Mouse (Mus musculus): ENCODE results near the gene Trmu.
A peak's percentile ranks its signal among the peaks of the same experiment; 100 is the strongest.

The Trmu gene

DNA sequence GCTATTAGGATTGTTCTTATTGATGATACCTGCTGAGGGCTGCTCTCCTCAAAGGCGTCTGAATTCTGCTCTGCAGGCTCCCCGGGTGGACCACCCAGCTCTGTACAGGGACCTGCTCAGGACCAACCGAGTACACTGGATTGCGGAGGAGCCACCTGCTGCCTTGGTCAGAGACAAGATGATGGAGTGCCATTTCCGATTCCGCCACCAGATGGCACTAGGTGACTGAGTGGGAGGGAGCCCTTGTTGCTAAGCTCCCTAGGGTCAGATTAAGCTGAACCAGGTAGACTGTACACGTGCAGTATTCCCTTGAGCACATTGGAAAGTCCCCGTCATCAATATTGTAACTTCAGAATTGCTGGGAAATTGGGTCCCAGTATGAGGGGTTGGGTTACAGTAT is 17.2 kb downstream of the Trmu start:
- peak; percentile 89 to 91 for DNase-seq (ENCODE audit: low spot score in 2 of 2)

DNA sequence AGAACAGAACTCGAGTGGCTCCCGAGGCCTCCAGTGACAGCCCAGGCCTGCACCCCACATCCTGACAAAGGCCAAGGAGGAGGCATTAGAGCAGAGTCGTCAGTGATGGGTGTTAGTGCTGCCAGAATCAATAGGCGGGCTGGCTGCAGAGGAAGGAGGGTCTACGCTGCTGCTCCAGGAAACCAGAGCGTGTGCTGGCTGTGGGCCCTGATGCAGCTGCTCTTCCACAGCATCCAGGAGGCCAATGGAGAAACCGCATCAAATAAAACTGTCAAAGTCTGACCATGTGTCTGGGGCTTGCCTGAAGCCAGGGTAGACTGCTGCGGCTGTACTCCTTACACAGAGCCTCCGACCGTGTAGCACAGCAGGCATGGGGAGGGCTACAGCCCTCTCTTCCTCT is 18.0 kb downstream of the Trmu start:
- DNase-seq (ENCODE audit: low spot score in 2 of 2) = no peak

DNA sequence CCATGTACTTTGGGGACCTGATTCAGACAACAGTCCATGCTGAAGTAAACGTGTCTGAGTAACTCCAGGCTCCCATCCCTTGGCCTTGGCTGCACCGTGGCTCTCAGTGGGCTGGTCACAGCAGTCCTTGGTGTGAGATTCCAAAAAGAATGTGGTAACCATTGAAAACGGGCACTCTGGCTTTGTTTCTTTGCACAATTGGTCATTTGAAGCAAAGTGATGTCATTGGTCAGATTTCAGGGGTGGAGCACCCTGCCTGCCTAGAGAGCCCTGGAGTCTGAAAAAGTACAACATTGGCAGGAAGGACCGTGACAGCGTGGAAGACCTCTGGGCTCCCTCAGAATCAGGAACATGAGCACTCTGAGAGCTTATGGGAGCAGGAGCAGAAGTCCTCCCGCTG is 20.3 kb downstream of the Trmu start:
- DNase-seq (ENCODE audit: low spot score in 2 of 2) = no peak

DNA sequence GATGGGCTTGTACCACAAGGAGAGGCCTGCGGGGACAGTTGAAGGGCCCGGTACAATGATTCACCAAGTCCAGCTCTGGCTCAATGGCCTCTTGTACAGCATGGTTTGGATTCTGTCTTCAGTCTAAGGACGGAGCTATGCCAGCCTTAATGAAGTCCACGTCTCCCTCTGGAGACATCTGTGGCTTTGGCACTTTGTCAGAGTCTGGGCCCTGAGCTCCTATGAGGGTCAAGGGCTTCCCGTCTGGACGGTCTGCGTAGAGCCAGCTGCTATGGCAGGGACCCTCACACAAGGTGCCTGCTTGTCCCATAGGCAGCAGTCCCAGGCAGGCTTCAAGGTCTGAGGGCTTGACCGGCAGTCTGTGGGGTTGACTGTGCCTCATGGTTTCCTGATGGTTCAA is 21.2 kb downstream of the Trmu start:
- no peak for DNase-seq (ENCODE audit: low spot score in 2 of 2)

DNA sequence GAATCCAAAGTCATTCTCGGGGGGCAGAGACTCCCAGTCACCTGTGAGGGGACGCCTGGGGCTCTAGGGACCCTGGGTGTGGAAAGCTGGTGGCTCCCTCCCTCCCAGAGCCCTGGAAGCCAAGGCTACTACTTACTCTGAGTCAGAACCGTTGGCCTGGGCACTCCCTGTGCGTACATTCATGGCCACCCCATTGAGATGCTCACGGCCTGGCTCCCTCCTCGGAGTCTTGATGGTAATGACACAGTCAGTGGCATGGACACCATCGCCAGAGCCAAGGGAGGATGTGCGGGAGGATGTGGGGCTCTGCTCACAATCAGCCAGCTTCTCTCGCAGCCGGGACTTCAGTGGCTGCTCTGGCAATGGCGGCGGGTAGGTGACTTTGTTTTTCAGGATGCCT is 21.7 kb downstream of the Trmu start:
- DNase-seq (ENCODE audit: low spot score in 2 of 2) = no peak

DNA sequence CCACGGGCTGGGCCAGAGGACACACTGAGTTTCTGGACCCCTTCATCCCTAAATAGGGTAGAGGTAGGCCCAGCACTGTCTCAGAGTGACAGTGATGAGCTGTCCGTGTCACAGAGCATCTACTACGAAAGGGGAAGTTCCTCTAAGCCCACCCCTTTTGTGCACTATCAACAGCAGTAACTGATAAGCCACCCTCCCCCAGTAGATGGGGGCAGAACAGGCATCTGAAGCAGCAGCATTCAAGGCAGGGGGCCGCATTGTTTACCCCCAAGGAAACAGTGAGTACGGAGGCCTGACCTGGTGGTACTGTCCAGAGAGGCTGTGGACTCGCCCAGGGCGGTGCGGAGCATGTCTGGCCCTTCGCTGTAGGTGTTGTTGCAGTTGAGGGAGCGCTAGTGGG is 23.4 kb downstream of the Trmu start:
- no peak for DNase-seq (ENCODE audit: low spot score in 2 of 2)

DNA sequence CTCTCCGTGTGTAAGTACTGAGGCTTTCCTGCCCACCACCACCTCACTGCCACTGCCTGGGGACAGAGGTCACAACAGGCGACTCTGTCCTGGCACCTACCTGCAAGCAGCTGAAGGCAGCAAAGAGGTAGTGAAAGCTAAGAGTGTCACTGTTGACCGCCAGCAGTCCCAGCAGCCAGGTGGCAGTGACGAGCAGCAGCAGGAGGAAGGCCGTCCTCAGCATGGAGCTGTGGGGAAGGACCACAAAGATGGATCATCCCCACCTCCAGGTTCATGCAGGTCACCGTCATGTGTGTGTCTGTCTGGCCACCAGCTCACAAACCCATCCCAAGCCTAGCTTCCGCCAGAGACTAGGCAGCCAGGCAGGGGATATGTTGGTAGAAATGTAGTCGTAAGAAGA is 24.7 kb downstream of the Trmu start:
- DNase-seq (ENCODE audit: low spot score in 2 of 2) = no peak

DNA sequence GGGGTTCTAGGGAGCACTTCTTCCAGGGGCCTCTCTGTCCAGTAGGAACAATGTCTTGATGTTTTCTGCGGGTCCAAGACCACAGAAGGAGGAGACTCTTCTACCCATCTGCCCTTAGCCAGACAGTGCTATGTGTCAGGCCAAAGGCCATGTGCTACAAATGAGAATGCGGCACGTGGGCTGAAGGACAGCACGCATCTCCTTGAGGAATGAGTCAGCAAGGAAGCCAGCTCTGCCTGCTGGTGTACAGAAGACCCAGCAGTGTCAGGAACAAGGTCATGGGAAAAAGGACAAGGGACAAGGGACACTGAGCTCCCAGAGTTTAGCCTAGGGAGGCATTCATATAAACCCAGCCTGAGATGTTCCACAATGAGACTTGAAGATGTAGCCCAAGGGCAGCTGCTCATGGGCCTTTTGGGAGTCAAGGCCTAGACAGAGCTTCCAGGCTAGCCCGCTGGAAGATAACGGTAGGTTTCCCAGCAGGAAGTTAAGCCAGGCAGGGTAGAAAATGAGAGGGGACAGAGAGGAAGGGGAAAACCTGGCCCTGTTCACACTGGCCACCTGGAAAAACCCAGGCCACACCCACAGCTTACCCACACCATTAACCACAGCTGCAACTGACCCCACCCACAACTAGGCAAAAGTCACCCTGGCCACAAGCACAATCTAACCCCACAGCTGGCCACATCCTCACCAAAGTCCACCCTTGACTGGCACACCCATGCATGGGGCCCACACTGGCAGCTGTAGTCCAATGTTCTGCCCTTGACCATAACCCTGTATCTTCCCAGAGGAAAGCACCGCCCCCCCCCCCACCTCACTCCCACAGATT is 29.8 kb downstream of the Trmu start:
- DNase-seq (ENCODE audit: low spot score in 2 of 2) = no peak

DNA sequence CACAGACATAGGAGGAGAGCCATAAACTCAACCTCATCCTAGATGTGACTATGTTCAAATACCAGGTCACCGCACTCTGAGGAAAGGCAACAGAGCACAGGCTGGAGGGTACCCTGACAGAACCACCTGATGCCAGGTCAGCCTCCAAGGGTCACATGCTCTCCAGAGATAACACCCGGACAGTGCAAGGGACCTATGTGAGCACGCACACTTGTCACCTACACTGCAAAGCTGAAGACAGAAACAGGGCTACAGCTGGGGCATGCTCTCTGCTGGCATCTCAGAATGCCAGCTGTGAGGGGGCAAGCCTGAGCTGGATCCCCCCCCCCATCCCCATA is 30.3 kb downstream of the Trmu start:
- no peak for DNase-seq (ENCODE audit: low spot score in 2 of 2)

DNA sequence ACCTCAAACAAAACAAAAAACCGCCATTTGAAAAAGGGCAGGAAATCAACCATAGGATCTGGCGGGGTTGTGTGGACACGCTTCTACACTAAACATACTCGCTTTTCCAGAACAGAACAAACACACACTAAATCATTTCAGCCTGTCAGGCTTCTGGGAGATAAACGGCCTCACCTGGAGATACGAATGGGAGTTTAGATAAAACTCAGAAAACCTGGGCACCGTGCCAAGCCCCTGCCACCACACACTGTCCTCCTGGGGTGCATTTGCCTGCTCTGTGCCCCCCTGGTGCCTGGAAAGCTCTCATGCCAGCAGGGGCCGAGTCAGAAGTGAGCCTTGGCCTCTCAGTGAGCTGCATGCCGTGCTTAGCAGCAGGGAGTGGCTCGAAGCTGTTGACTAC is 30.8 kb downstream of the Trmu start:
- DNase-seq (ENCODE audit: low spot score in 2 of 2) = no peak

DNA sequence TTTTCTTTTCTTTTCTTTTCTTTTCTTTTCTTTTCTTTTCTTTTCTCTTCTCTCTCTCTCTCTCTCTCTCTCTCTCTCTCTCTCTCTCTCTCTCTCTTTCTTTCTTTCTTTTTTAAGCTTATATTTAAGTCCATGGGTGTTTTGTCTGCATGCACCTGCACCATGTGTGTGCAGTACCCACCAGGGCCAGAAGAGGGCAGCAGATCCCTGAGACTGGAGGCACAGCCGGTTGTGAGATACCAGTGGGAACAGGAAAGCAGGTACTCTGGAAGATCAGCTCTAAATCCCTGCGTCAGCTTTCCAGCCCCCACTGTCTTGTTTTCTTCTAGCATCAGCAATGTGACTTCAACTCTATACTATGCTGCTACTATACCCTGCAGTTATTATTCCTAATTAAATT is 34.5 kb downstream of the Trmu start:
- peak; percentile 81 to 87 for DNase-seq (ENCODE audit: low spot score in 2 of 2)

DNA sequence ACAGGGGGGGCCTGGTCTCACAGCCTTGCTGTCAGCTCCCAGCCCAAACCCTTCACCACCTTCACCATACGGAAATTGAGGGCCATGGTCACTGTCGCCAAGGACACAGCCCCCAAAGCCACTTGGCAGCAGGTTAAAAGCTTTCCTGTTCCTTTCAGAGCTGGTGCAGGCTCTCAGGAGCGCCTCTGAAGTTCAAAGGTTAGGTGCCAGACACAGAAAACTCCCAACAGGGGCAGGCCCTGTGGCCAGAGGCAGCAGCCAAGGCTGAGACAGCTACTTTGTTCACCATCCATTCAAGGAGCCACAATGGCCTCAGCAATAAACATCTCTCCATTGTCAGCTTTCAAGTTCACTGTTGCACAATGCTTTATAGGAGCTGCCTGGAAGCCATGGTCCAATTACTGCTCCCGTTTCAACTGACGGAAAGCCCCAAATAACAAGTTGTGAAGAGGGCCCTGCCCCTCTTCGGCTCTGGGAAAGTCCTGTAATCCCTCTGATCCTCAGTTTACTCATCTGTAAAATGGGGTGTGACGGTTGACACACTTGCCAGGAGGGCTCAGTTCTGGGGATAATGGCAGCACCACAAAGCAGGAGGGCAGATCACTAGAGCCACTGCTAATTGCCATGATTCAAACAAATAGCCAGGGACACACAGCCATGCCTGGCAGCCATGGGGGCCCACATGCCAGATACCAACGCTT is 40.2 kb downstream of the Trmu start:
- DNase-seq (ENCODE audit: low spot score in 2 of 2) = no peak

DNA sequence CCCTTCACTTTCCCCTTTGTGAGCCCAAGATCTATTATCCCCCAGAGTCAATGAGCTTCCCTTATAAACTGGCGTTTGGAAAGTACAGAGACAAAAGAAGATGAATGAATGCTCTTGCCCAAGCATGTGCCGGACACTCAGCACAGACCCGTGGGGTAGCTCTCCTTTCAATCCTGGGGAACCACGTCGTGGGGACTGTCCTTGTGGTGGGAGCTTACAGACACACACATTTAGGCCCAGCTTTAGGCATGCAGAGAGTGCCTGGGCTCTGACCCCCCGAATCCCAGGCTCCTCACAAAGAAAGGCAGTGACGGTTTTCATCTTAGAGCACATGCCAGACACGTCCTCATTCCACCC is 40.8 kb downstream of the Trmu start:
- DNase-seq (ENCODE audit: low spot score in 2 of 2) = no peak

DNA sequence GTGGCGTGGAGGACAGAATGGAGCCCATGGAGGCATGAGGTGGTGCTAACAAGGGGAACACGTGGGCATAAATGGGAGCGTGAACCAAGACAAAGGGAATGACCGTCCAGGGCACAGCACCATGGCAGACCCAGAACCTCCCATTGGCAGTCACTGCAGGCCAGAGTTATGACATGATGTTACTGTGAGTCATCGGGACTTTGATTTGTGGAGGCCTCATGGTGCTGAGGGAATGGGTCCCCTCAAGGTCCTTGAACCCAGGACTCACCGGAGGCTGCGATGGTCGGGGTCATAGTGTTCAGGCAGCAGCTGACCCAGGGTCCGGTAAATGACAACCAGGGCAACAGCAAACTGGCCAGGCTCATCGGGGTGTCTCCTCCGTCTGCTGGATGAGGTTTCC is 42.7 kb downstream of the Trmu start:
- no peak for DNase-seq (ENCODE audit: low spot score in 2 of 2)

DNA sequence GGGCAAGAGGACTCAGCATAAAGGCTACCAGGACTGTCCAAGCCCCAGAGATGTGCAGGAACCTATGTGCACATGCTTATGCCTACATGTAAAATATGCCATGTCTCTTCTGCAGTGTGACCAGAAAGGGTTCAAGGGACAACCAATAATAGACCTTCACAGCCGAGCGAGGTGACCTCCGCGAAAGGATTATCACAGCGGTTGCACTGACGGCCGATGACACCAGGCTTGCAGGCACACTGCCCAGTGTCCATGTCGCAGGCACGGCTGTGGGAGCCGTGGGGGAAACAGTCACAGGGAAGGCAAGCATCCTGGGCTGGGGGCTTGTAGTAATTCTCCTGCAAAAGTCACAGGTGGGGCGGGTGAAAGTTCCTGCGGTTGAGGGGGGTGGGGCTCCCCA is 49.0 kb downstream of the Trmu start:
- DNase-seq (ENCODE audit: low spot score in 2 of 2) = no peak

DNA sequence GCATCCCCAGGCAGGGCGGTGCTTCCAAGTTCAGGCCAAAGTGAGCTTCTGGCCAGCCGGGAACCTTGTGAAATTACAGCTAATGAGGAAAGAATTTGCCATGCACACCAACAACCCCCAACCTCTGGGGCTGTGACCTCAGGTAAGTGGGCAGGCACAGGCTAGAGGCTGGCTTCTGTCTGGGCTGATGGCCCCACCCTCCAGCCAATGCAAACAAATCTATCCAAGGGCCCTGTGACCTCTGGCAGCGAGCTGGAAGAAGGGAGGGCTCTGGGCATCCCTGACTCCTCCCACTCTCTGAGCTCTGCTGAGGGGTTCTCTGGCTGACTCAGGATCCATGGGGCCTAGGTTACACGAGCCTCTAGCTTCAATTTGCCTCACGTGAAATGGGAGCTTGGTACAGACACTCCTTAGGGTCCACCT is 56.5 kb downstream of the Trmu start:
- no peak for DNase-seq (ENCODE audit: low spot score in 2 of 2)
